Mouse (Mus musculus): ENCODE results near the gene Mcmbp. TPM values are rescaled to one million over a fixed set of nuclear protein-coding genes. Genes with fewer than 3 reads are reported as not detected.

Gene Mcmbp
- polyA plus RNA-seq, 1 experiment from 2014 or later: 38.5 TPM

DNA sequence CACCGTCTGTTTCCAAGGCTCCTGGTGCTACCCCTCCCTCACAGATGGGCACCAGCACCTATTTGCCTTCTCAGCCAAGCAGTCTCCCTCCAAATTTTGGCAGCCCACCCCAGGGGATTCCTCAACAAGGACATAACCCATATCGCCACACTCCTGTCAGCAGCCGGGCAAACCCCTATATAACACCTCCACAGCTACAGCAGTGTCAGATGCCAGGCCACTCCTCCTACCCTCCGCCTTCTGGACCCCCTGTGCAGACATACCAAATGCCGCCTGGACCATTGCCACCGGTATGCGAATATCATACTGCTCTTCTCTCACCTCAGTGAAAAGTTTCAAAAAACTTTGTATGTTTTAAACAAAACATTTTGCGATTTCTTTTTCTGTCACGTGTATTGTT, 10.0 kb upstream of the Mcmbp start:
- H3K27me3 ChIP-seq (ENCODE audit: control insufficient read depth, insufficient read depth, low read length): no peaks in the 10 kb centered on the region
- no peak for ATAC-seq (replicated peaks; ENCODE audit: extremely low read depth, insufficient read depth, low FRiP score)
- H3K4me2 ChIP-seq (ENCODE audit: low read depth, low read length): no peak overlapping the region
- 63% methylated on average over 9 of the region's 9 CpGs for WGBS
- peaks cover 43% of the 10 kb centered on the region for H3K4me1 ChIP-seq (ENCODE audit: control insufficient read depth, insufficient read depth, low read length)
- H3K4me3 ChIP-seq (ENCODE audit: low read length): no peak overlapping the region
- H3K27ac ChIP-seq (ENCODE audit: low read length): 0 out of 2 replicates have a peak overlapping the region, but pooled peaks have one; percentile 15
- H3K9ac ChIP-seq (ENCODE audit: low read length): no peak overlapping the region
- H3K9me3 ChIP-seq (replicated peaks; ENCODE audit: control insufficient read depth, low read length): no peaks in the 10 kb centered on the region
- H3K36me3 ChIP-seq (ENCODE audit: control insufficient read depth, insufficient read depth): peaks cover 26% of the 10 kb centered on the region

DNA sequence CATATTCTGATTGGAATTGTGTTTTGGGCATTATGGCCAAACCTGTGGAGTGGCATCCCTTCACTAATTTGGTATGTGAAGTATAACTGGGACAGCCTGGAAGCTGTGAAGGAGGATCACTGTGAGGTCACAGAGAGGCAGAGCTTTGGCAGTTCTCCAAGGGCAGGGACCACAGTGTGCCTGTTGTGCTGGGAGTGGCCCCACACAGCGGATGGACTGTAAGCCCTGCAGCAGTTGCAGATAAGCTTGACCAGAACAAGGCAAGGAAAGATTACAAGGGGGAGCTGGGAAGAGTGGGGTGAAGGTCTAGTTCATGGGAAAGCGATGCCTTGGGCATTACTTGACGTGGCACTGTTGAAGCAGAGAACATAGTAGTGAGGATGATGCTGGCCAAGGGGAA, 8.5 kb upstream of the Mcmbp start:
- 15% methylated on average over 3 of the region's 3 CpGs for WGBS
- H3K4me2 ChIP-seq (ENCODE audit: low read depth, low read length): peak overlapping the region; percentile 37
- no peaks in the 10 kb centered on the region for H3K27me3 ChIP-seq (ENCODE audit: control insufficient read depth, insufficient read depth, low read length)
- no peak overlapping the region for H3K9ac ChIP-seq (ENCODE audit: low read length)
- peaks cover 43% of the 10 kb centered on the region for H3K4me1 ChIP-seq (ENCODE audit: control insufficient read depth, insufficient read depth, low read length)
- H3K9me3 ChIP-seq (replicated peaks; ENCODE audit: control insufficient read depth, low read length): no peaks in the 10 kb centered on the region
- no peak overlapping the region for H3K4me3 ChIP-seq (ENCODE audit: low read length)
- H3K27ac ChIP-seq (ENCODE audit: low read length): peak overlapping the region; percentile 71
- H3K36me3 ChIP-seq (ENCODE audit: control insufficient read depth, insufficient read depth): peaks cover 11% of the 10 kb centered on the region; the same call in 1 of the 2 replicates
- ATAC-seq (replicated peaks; ENCODE audit: extremely low read depth, insufficient read depth, low FRiP score): peak; percentile 76

DNA sequence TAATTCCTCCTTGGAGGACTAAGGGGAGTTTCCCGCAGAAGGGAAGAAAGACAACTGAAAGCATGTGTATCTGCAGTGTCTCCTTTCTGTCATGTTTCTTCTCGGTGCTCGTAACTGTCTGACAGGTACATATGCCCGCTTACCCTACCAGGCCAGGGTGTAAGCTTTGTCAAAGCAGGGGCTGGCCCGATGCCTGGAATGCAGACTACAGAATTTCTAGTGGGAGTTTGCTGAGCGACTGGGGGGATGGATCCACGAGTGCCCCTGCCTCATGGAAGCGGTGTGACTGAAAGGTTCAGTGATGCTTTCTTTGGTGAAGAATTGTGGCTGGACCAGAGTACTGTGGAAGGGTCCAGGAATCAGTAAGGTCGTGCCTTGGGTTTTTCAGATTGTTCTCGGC, 5.9 kb upstream of the Mcmbp start:
- no peak overlapping the region for H3K4me3 ChIP-seq (ENCODE audit: low read length)
- no peak for ATAC-seq (replicated peaks; ENCODE audit: extremely low read depth, insufficient read depth, low FRiP score)
- no peaks in the 10 kb centered on the region for H3K9me3 ChIP-seq (replicated peaks; ENCODE audit: control insufficient read depth, low read length)
- peaks cover 6% of the 10 kb centered on the region; the same call in 1 of the 2 replicates for H3K36me3 ChIP-seq (ENCODE audit: control insufficient read depth, insufficient read depth)
- H3K27me3 ChIP-seq (ENCODE audit: control insufficient read depth, insufficient read depth, low read length): no peaks in the 10 kb centered on the region
- H3K4me2 ChIP-seq (ENCODE audit: low read depth, low read length): peak overlapping the region; percentile 95
- 59% methylated on average over 10 of the region's 10 CpGs for WGBS
- H3K4me1 ChIP-seq (ENCODE audit: control insufficient read depth, insufficient read depth, low read length): peaks cover 43% of the 10 kb centered on the region
- no peak overlapping the region for H3K27ac ChIP-seq (ENCODE audit: low read length)
- peak overlapping the region; percentile 92; the same call in 1 of the 2 replicates for H3K9ac ChIP-seq (ENCODE audit: low read length)

DNA sequence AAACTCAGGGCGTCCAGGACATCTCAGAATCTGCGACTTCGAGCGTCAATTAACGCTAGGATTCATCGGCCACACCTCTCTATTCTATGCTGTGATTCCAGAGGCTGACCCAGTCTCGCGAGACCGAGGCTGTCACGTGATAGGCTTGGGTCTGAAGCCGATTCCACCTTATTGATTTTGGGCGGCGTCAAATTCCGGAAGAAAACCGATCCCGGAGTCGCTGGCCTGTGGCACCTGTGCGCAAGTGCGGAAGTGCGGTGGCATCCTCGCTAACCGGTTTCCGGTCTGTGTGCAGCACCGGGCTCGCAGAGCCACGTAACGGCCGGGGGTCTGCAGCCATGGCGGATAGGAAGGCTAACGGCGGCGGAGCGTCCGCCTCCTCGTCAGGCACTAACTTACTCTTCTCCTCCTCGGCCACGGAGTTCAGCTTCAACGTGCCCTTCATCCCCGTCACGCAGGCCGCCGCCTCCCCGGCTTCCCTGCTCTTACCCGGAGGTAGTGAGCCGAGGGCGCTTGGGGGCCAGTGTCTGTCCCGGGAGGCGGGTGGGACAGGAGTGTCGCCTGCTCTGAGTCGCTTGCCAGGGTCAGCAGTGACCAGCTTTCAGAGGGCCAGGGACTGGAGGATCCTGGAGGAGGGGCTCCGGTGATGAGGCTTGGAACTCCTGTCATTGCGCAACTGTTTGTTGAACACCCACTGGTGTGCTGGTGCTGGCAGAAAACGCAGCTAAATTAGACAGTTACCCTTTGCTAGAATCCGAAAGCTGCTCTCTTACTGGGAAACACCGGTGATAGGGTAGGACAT, 4.6 kb upstream of the Mcmbp start, which contains the start of gene Sec23ip:
Gene Sec23ip, plus strand, starts transcription at position 260 of the 802 bp plus-strand sequence.
- peaks cover 38% of the 10 kb centered on the region for H3K4me1 ChIP-seq (ENCODE audit: control insufficient read depth, insufficient read depth, low read length)
- under 1% methylated on average over 55 of the region's 55 CpGs for WGBS
- ATAC-seq (replicated peaks; ENCODE audit: extremely low read depth, insufficient read depth, low FRiP score): peak; percentile 79
- H3K4me2 ChIP-seq (ENCODE audit: low read depth, low read length): peak within 1 kb of the TSS; percentile 95
- no peaks in the 10 kb centered on the region for H3K27me3 ChIP-seq (ENCODE audit: control insufficient read depth, insufficient read depth, low read length)
- H3K36me3 ChIP-seq (ENCODE audit: control insufficient read depth, insufficient read depth): no peaks in the 10 kb centered on the region
- H3K9ac ChIP-seq (ENCODE audit: low read length): peak within 1 kb of the TSS; percentile 92
- peak within 1 kb of the TSS; percentile 97 for H3K4me3 ChIP-seq (ENCODE audit: low read length)
- H3K9me3 ChIP-seq (replicated peaks; ENCODE audit: control insufficient read depth, low read length): no peaks in the 10 kb centered on the region
- peak within 1 kb of the TSS; percentile 69 for H3K27ac ChIP-seq (ENCODE audit: low read length)

DNA sequence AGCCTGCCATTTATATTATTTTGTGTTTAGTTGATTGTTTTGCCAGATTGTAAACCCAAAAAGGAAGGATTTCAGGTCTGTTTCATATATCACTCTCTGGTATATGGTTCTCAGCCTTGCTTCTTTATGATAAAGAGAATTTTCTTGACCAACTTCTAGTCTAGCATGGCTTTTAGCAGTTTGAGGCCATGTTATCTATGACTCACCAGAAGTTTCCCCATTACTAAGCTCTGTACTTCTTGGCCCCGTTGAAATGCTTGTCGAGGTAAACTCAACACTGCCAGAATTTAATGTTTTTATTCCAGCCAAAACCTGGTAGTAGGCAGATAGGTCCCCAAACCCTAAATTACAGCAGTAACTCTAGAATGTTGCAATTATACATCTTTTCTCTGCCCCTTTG, 3.6 kb upstream of the Mcmbp start:
- ATAC-seq (replicated peaks; ENCODE audit: extremely low read depth, insufficient read depth, low FRiP score): no peak
- H3K9me3 ChIP-seq (replicated peaks; ENCODE audit: control insufficient read depth, low read length): no peaks in the 10 kb centered on the region
- no peak overlapping the region for H3K27ac ChIP-seq (ENCODE audit: low read length)
- H3K4me1 ChIP-seq (ENCODE audit: control insufficient read depth, insufficient read depth, low read length): peaks cover 35% of the 10 kb centered on the region
- WGBS: 52% methylated on average over 2 of the region's 2 CpGs
- no peaks in the 10 kb centered on the region for H3K27me3 ChIP-seq (ENCODE audit: control insufficient read depth, insufficient read depth, low read length)
- no peaks in the 10 kb centered on the region for H3K36me3 ChIP-seq (ENCODE audit: control insufficient read depth, insufficient read depth)
- no peak overlapping the region for H3K9ac ChIP-seq (ENCODE audit: low read length)
- peak overlapping the region; percentile 95 for H3K4me2 ChIP-seq (ENCODE audit: low read depth, low read length)
- peak overlapping the region; percentile 97; the same call in 1 of the 2 replicates for H3K4me3 ChIP-seq (ENCODE audit: low read length)

DNA sequence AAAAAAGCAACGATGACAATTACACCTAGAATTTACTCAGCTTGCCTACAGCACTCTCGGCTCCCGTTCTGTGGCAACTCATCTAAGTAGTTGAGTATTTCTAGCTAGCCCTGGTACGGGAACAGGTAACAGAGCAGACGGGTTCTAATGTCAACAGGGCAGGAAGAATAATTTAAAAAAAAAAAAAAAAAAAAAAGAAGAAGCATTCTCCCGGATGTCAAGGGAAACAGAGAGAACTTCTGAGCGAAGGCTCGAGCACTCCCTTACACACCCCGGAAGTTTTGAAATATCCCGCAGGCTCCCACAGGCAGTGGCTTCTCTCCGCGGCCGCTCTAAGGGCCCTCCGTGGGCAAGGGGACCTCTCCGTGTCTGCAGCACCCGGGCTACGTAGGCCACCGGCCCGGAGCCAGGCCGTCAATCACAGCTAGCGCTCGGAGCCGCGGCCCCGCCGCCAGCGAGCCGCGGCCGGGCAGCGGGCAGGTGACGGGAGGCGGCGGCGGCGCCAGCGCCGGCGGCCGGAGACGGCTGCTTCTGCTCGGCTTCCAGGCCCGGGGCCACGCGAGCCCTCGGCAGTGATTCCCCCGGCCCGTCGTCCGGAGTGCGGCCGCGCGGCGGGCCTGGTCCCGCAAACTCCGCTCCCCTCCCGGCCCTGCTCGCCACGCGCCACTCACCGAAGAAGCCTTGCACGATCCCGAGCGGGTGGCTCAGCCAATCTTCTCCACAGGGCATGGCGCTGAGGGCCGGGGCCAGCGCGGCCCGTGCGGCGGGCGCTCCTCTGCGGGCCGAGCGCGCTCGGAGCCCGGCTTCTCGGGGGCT, 625 bp downstream of the Mcmbp start:
- Histone ChIP-seq H3K4me2 (ENCODE audit: low read depth, low read length) (peak overlapping the region; percentile 97), H3K4me1 (ENCODE audit: control insufficient read depth, insufficient read depth, low read length) (peaks cover 15% of the 10 kb centered on the region), H3K9me3 (replicated peaks; ENCODE audit: control insufficient read depth, low read length) (peaks cover 2% of the 10 kb centered on the region), H3K27ac (ENCODE audit: low read length) (peak overlapping the region; percentile 91), H3K9ac (ENCODE audit: low read length) (peak overlapping the region; percentile 99), H3K36me3 (ENCODE audit: control insufficient read depth, insufficient read depth) (peaks cover 2% of the 10 kb centered on the region; the same call in 1 of the 2 replicates), H3K27me3 (ENCODE audit: control insufficient read depth, insufficient read depth, low read length) (no peaks in the 10 kb centered on the region), H3K4me3 (ENCODE audit: low read length) (peak overlapping the region; percentile 99)
- ATAC-seq (replicated peaks; ENCODE audit: extremely low read depth, insufficient read depth, low FRiP score): peak; percentile 37
- WGBS: under 1% methylated on average over 79 of the region's 80 CpGs

GRCm38 (mm10) chr7:128739116-128739461, 1.2 kb downstream of the Mcmbp start:
- H3K4me1 ChIP-seq (ENCODE audit: control insufficient read depth, insufficient read depth, low read length): peaks cover 15% of the 10 kb centered on the region
- no peaks in the 10 kb centered on the region for H3K27me3 ChIP-seq (ENCODE audit: control insufficient read depth, insufficient read depth, low read length)
- H3K27ac ChIP-seq (ENCODE audit: low read length): no peak overlapping the region; the same call in 1 of the 2 replicates
- H3K9ac ChIP-seq (ENCODE audit: low read length): peak overlapping the region; percentile 99
- peaks cover 5% of the 10 kb centered on the region for H3K9me3 ChIP-seq (replicated peaks; ENCODE audit: control insufficient read depth, low read length)
- WGBS: 1% methylated on average over 15 of the region's 15 CpGs
- peak overlapping the region; percentile 97 for H3K4me2 ChIP-seq (ENCODE audit: low read depth, low read length)
- H3K36me3 ChIP-seq (ENCODE audit: control insufficient read depth, insufficient read depth): peaks cover 5% of the 10 kb centered on the region; the same call in 1 of the 2 replicates
- H3K4me3 ChIP-seq (ENCODE audit: low read length): peak overlapping the region; percentile 99
- ATAC-seq (replicated peaks; ENCODE audit: extremely low read depth, insufficient read depth, low FRiP score): no peak

DNA sequence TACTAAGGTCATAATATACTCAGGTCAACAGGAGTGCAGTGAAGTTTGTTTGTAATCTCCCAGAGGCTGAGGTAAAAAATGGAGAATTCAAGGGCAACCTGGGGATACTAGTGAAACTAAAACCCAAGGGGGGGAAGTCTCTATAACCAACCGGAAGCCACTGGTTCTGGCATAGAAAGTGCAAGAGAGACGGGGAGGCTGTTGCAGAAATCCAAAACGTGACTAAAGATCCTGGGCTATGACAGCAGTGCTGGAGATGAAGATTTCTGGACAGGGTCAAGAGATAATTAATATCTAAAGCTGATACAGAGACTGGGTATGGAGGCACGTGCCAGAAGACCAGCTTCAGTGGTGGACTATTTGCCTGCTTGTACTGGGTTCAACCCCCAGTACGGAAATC, 2.3 kb downstream of the Mcmbp start:
- WGBS: 45% methylated on average over 5 of the region's 5 CpGs
- no peak for ATAC-seq (replicated peaks; ENCODE audit: extremely low read depth, insufficient read depth, low FRiP score)
- H3K4me2 ChIP-seq (ENCODE audit: low read depth, low read length): peak overlapping the region; percentile 97

More for the DNA sequence above, 2.3 kb downstream of the Mcmbp start:
- H3K4me3 ChIP-seq (ENCODE audit: low read length): peak overlapping the region; percentile 99; the same call in 1 of the 2 replicates
- no peaks in the 10 kb centered on the region for H3K27me3 ChIP-seq (ENCODE audit: control insufficient read depth, insufficient read depth, low read length)
- H3K36me3 ChIP-seq (ENCODE audit: control insufficient read depth, insufficient read depth): peaks cover 5% of the 10 kb centered on the region; the same call in 1 of the 2 replicates
- no peak overlapping the region for H3K27ac ChIP-seq (ENCODE audit: low read length)
- peaks cover 5% of the 10 kb centered on the region for H3K9me3 ChIP-seq (replicated peaks; ENCODE audit: control insufficient read depth, low read length)
- peaks cover 15% of the 10 kb centered on the region for H3K4me1 ChIP-seq (ENCODE audit: control insufficient read depth, insufficient read depth, low read length)
- H3K9ac ChIP-seq (ENCODE audit: low read length): 0 out of 2 replicates have a peak overlapping the region, but pooled peaks have one; percentile 25
